Mouse (Mus musculus) heart, embryonic 14.5 days (tissue): ENCODE measurements around the gene Sgpp1. TPM values are rescaled to one million over a fixed set of nuclear protein-coding genes. Genes with fewer than 3 reads are reported as not detected.
"Not testable (repeated sequence)": the region's sequence is repeated elsewhere in the genome, so short reads cannot be mapped to it uniquely, and the experiment has no call there.

Experiments used
- ATAC-seq: fragments of 200-750 bp; cut with Nextera tagmentation; 2 replicates; pipeline ENCODE4 v1.8.0; 2017; ENCODE audit warnings: low read depth, moderate TSS enrichment; ENCODE audit not compliant: insufficient number of reproducible peaks, insufficient read depth, low FRiP score
- H3K27ac ChIP-seq, 2 experiments: fragments of 200-500 bp in 1 of 2; fragments of 300-500 bp in 1 of 2; sonication (generic) in 1 of 2; replicated peaks in 1 of 2; 2 replicates each; pipeline ENCODE4 v1.5.1; 2012 to 2014; ENCODE audit warnings: low read depth in 2 of 2, low read length in 2 of 2, control low read depth in 1 of 2, mild to moderate bottlenecking in 1 of 2, mixed read lengths in 1 of 2; ENCODE audit not compliant: control insufficient read depth in 1 of 2, insufficient read depth in 1 of 2
- H3K27me3 ChIP-seq: fragments of 300-500 bp; sonication (generic); 2 replicates; pipeline ENCODE4 v1.6.1; 2014; ENCODE audit warnings: mild to moderate bottlenecking, low read length, control low read depth; ENCODE audit not compliant: control insufficient read depth, insufficient read depth
- H3K36me3 ChIP-seq: fragments of 300-500 bp; sonication (generic); 2 replicates; pipeline ENCODE4 v1.6.1; 2014; ENCODE audit warnings: mild to moderate bottlenecking, control low read depth, low read length, mixed read lengths; ENCODE audit not compliant: control insufficient read depth, insufficient read depth
- H3K4me1 ChIP-seq, 2 experiments: fragments of 200-500 bp in 1 of 2; fragments of 300-500 bp in 1 of 2; sonication (generic) in 1 of 2; 2 replicates each; pipeline ENCODE4 v1.6.1; 2012 to 2014; ENCODE audit warnings: low read length in 2 of 2, control low read depth in 1 of 2, mixed read lengths in 1 of 2; ENCODE audit not compliant: control insufficient read depth in 2 of 2, insufficient read depth in 2 of 2
- H3K4me2 ChIP-seq: fragments of 300-500 bp; sonication (generic); 2 replicates; pipeline ENCODE4 v1.6.1; 2014; ENCODE audit warnings: mild to moderate bottlenecking, low read length
- H3K4me3 ChIP-seq, 2 experiments: fragments of 200-500 bp in 1 of 2; fragments of 300-500 bp in 1 of 2; sonication (generic) in 1 of 2; 2 replicates each; pipeline ENCODE4 v1.5.1; 2012 to 2014; ENCODE audit warnings: low read length in 2 of 2, mild to moderate bottlenecking in 2 of 2, control low read depth in 1 of 2, low read depth in 1 of 2, moderate library complexity in 1 of 2; ENCODE audit not compliant: control insufficient read depth in 1 of 2, insufficient read depth in 1 of 2
- H3K9ac ChIP-seq: fragments of 300-500 bp; sonication (generic); 2 replicates; pipeline ENCODE4 v1.6.1; 2014; ENCODE audit warnings: mild to moderate bottlenecking, low read length
- H3K9me3 ChIP-seq: fragments of 300-500 bp; sonication (generic); 2 replicates; pipeline ENCODE4 v1.6.1; 2016; ENCODE audit warnings: low read length, control low read depth; ENCODE audit not compliant: control insufficient read depth
- WGBS: fragments of 180-500 bp; shearing (Covaris S2); extraction: QIAGEN DNeasy Blood & Tissue Kit; methylation state at CpG from one replicate; pipeline ENCODE4 v1.1.7; 2014; 5-methylcytosine and 5-hydroxymethylcytosine counted together
- polyA plus RNA-seq: library from polyadenylated mRNA; unstranded; fragments of >200 nt; fragmentation: Nextera tagmentation; extraction: Ambion mirVana; gene quantifications from 2 replicates; pipeline ENCODE4 v1.2.1, GENCODE M21; 2014

Sgpp1 gene
- polyA plus RNA-seq, 1 experiment from 2014 or later, result 25.3 TPM

- ATAC-seq, result no peak
- Histone ChIP-seq H3K27ac (no peak overlapping the region), H3K9ac (no peak overlapping the region), H3K4me2 (no peak overlapping the region), H3K9me3 (no peaks in the 10 kb centered on the region), H3K36me3 (peaks cover 19% of the 10 kb centered on the region), H3K4me1 (no peaks in the 10 kb centered on the region; a peak in 1 of 4 replicates), H3K27me3 (no peaks in the 10 kb centered on the region), H3K4me3 (no peak overlapping the region)
- 79% methylated on average over 11 of the region's 11 CpGs for WGBS
These were observed 11.6 kb downstream of the Sgpp1 start for GRCm38 (mm10) chr12:75723839-75724463.

GRCm38 (mm10) chr12:75721941-75722340, 13.6 kb downstream of the Sgpp1 start:
- no peaks in the 10 kb centered on the region for H3K9me3 ChIP-seq
- no peak overlapping the region for H3K4me3 ChIP-seq
- no peak overlapping the region for H3K27ac ChIP-seq
- H3K9ac ChIP-seq, result no peak overlapping the region
- no peaks in the 10 kb centered on the region; a peak in 1 of 4 replicates for H3K4me1 ChIP-seq
- no peak for ATAC-seq
- H3K27me3 ChIP-seq, result no peaks in the 10 kb centered on the region
- peaks cover 15% of the 10 kb centered on the region for H3K36me3 ChIP-seq
- H3K4me2 ChIP-seq, result no peak overlapping the region
- WGBS, result 40% methylated on average over 4 of the region's 4 CpGs

GRCm38 (mm10) chr12:75721006-75721405, 14.5 kb downstream of the Sgpp1 start:
- H3K4me2 ChIP-seq, result no peak overlapping the region
- H3K9ac ChIP-seq, result no peak overlapping the region
- no peak for ATAC-seq
- H3K9me3 ChIP-seq, result no peaks in the 10 kb centered on the region
- H3K27ac ChIP-seq, result no peak overlapping the region
- no peaks in the 10 kb centered on the region; a peak in 1 of 4 replicates for H3K4me1 ChIP-seq
- H3K36me3 ChIP-seq, result peaks cover 21% of the 10 kb centered on the region
- no peak overlapping the region for H3K4me3 ChIP-seq
- WGBS, result 40% methylated on average over 9 of the region's 9 CpGs
- no peaks in the 10 kb centered on the region for H3K27me3 ChIP-seq

GRCm38 (mm10) chr12:75713596-75713995, 21.9 kb downstream of the Sgpp1 start:
- WGBS, result 86% methylated on average over 9 of the region's 9 CpGs
- no peaks in the 10 kb centered on the region for H3K27me3 ChIP-seq
- no peaks in the 10 kb centered on the region for H3K4me1 ChIP-seq
- no peak overlapping the region for H3K27ac ChIP-seq
- H3K4me3 ChIP-seq, result no peak overlapping the region
- H3K9me3 ChIP-seq, result no peaks in the 10 kb centered on the region
- no peak for ATAC-seq
- no peak overlapping the region for H3K9ac ChIP-seq
- H3K4me2 ChIP-seq, result no peak overlapping the region
- H3K36me3 ChIP-seq, result peaks cover 16% of the 10 kb centered on the region

- ATAC-seq, H3K27ac ChIP-seq: not testable (repeated sequence)
- 84% methylated on average over 7 of the region's 7 CpGs for WGBS
These were observed 22.6 kb downstream of the Sgpp1 start for GRCm38 (mm10) chr12:75712905-75713304.

GRCm38 (mm10) chr12:75710596-75711376, 24.7 kb downstream of the Sgpp1 start:
- no peak overlapping the region for H3K27ac ChIP-seq
- no peaks in the 10 kb centered on the region for H3K9me3 ChIP-seq
- H3K9ac ChIP-seq, result no peak overlapping the region
- no peak for ATAC-seq
- H3K27me3 ChIP-seq, result no peaks in the 10 kb centered on the region
- H3K4me2 ChIP-seq, result no peak overlapping the region
- H3K4me1 ChIP-seq, result no peaks in the 10 kb centered on the region
- WGBS, result 80% methylated on average over 9 of the region's 9 CpGs
- no peak overlapping the region for H3K4me3 ChIP-seq
- peaks cover 7% of the 10 kb centered on the region for H3K36me3 ChIP-seq

More at GRCm38 (mm10) chr12:75712905-75713304, 22.6 kb downstream of the Sgpp1 start:
- H3K4me3 ChIP-seq, H3K9me3 ChIP-seq, H3K9ac ChIP-seq, H3K27me3 ChIP-seq, H3K4me1 ChIP-seq, H3K4me2 ChIP-seq: not testable (repeated sequence)
- H3K36me3 ChIP-seq, result peaks cover 16% of the 10 kb centered on the region

GRCm38 (mm10) chr12:75709506-75709905, 26.0 kb downstream of the Sgpp1 start:
- 72% methylated on average over 2 of the region's 2 CpGs for WGBS

More at GRCm38 (mm10) chr12:75709506-75709905, 26.0 kb downstream of the Sgpp1 start:
- Histone ChIP-seq H3K4me1 (no peaks in the 10 kb centered on the region), H3K27ac (no peak overlapping the region), H3K9ac (no peak overlapping the region), H3K9me3 (no peaks in the 10 kb centered on the region), H3K4me2 (no peak overlapping the region), H3K27me3 (no peaks in the 10 kb centered on the region), H3K36me3 (peaks cover 6% of the 10 kb centered on the region), H3K4me3 (no peak overlapping the region)
- no peak for ATAC-seq
